Mouse (Mus musculus) CD4-positive, CD25-positive, alpha-beta regulatory T cell, adult 4 months (primary cell): ENCODE measurements around the gene Fuca1. TPM values are rescaled to one million over a fixed set of nuclear protein-coding genes. Genes with fewer than 3 reads are reported as not detected.

ENCODE experiments used
- ATAC-seq: one replicate; pipeline ENCODE4 v1.8.0; 2017
- polyA plus RNA-seq, 2 experiments: library from polyadenylated mRNA; unstranded; fragments of 100-300 nt; shearing (Covaris generic); gene quantifications; one replicate each; pipeline ENCODE4 v1.2.1; 2017

Fuca1 gene
- polyA plus RNA-seq: 10 to 100 TPM; 83.9 to 95.9 TPM

DNA sequence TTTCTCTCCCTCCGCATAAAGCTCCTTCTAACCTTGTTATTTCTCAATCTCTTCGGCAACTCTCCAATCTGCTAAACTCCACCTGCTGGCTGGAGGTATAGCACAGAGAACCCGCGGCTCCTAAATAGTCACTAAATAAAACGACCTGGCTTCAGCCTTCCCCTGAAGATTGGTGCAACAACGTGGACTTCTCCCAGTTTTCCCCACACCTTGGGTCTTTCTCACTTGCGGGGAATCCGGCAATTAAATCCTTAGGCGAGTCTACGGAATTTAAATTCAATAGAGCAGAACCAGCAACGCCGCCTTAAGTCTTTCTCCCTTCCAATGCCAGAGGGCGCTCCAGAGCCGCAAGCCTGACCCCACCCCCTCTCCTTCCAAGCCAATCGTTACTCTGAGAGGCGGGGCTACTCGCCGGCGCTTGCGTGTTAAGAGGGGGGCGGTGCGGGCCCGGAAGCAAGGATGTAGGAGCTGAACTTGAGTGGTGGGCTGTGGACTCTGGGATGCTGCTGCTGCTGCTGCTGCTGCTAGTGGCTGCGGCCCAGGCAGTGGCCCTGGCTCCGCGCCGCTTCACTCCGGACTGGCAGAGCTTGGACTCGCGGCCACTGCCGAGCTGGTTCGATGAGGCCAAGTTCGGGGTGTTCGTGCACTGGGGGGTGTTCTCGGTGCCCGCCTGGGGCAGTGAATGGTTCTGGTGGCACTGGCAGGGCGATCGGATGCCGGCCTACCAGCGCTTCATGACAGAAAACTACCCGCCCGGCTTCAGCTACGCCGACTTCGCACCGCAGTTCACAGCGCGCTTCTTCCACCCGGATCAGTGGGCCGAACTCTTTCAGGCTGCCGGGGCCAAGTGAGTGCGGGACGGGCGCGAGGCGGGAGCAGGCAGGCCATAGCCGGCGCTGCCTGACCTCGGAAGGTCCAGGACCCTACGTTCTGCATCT lies at the start of gene Fuca1:
TSS of gene Fuca1 (plus strand) at position 432 of the 938 bp plus-strand sequence.
- ATAC-seq: peak; percentile 95

DNA sequence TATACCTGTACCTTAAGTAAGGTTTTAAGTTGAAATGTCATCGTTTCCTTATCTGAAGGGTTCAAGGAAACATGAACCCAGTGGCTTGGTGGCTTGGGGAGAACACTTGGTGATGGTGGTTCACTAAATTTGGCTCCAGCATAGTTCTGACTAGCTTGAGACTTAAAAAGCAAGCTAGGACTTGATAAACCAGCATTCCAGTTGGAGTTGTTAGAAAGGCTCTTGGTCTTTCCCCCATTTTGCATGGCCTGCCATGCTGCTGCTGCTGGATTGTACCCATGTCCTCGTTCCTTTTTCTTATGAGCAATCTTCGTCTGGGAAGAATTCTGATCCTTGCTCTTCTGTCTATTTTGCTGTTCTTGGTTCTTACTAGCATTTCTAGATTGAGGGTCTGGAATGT lies 48.5 kb upstream of the Fuca1 start:
- no peak for ATAC-seq

DNA sequence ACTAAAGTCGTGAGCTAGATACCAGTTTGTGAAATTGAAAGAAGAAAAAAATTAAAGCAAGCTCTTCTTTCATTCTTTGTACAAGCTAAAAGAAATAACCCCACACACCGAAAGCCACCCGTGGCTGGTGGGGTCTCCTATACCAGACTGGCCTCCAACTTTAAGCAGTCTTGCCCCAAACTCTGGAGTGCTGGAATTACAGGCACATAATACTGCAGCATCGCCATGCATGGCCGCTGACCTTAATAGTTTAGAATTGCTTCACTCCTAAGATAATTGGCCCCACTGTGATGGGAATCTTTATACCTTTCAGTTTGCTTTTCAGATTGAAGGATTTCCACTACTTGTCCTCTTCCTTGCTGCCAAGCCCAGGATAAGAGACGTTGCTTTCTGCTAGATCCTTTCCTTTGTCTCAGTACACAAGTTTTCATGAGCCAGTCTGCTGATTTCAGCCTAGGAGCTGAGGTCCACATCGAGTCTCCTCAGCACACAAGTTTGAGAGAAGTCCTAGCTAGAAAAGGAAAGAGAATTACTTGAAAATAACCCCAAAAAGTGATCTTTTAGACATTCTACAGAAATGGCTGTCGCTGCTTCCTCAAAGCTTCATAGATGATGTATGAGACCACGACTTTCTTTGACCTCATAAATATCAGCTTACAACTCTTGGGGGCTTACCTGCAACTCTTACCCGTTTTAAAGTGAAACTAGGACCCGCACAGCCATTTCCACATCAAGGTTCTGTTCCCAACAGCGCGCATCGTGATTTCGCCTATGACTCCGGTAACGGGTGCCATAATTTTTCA lies 47.7 kb upstream of the Fuca1 start:
- ATAC-seq: no peak

DNA sequence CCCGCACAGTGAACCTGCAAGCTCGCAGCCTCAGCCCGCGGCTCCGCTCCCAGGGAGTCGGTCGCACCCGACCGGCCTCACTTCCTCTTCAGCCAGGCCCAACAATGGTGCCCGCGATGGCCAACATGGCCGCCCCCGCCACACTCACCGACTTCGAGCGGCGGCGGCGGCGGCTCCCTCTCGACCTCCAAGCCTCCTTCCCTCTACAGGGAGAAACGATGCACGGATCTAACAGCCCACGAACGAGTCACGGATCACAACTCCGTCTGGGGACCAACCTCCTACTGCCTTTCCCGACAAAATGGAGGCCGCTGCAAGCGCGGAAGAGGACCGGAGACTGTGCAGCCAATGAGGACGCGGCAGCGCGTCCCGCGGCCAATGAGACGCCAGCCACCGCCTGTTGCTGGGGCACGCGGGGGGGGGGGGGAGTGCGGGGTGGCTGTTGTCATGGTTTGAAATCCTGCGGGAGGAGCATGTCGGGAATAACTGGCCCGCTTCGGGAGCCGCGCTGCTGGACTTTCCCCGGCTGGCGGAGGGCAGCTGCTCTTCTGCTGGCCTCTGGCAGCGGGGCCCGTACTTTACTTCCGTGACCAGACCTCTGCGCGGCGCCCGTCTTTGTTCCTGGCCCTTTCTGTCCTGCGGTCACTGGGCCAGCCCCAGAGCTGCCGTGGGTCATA lies 46.9 kb upstream of the Fuca1 start, which contains the start of gene Pnrc2:
TSS of gene Pnrc2 (minus strand) at position 325 of the 677 bp plus-strand sequence.
- ATAC-seq: peak; percentile 60

DNA sequence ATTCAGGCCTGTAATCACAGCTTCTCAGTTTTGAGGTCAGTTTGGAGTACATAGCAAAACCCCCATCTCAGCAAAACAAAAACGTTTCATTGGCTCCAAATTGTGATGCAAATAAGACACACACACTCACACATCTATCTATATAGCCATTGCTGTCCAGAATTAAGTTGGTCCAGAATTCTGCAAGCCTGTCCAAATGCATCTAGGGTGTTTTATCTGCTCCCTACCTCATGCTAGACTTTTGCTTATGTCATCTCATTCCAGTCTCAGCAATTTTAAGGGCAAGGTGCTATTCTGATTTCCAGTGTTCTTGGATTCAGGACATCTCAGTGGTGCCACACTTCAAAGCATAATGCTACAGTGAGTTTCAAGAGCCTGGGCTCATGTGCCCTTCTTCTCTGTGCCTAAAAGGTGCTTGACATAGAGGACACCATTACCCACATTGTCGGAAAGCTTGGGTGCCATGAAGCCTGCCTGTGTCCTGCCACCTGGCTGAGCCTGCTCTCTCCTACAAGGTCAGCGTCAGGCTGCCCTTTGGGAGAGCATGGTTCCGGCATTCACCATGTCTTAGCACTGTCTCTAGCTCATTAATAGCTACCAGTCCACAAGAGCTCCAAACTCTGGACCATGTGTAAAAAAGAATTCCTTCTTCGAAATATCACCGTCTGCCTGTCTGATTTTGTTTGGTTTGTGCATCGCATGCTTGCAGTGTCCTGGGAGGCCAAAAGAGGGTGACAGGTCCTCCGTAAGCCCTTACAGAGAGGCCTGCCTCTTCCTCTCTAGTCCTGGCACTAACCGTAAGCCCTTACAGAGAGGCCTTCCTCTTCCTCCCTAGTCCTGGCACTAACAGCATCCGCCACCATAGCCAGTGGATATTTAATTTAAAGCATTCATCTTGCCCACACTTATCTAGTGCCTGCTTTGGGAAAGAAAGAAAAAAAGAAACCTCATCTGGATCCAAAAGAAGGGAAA lies 45.7 kb upstream of the Fuca1 start:
- ATAC-seq: no peak

DNA sequence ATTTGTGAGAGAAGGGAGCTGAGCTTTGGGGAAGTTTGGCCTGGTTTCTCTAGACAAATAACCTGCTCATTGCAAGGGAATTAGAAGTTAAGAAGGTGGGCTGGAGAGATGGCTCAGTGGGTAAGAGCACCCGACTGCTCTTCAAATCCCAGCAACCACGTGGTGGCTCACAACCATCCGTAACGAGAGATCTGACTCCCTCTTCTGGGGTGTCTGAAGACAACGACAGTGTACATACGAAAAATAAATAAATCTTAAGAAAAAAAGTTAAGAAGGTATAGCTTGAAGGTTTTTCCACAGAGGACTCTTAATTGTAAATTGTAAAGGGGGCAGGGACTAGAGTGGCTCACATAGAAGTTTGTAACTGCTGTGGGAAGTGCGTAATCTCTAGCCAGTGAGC lies 45.0 kb upstream of the Fuca1 start:
- no peak for ATAC-seq

DNA sequence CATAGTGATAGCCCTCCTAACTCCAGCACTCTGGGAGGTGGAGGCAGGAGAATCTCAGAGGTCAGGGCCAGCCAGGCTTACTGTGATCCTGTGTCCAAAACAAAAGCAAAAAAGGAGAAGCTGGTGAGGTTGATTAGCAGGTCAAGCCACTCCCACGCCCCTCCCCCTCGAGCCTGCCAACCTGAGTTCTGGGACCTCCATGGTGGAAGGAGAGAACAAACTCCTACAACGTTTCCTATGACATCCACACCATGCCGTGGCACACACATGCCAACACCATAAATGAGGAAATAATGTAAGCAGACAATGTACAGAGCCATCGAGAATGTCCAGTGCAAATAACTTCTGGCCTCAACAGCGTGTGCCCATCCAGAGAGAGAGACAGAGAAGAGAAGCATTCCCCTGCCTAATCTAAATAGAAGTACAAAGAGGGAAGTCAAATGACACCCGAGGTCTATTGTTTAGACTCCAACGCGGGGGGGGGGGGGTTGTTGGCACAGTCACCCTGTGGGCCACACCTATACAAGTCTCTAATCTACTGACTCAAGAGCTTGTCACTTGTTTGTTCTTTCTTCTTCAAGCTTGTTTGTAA lies 44.4 kb upstream of the Fuca1 start:
- ATAC-seq: no peak

DNA sequence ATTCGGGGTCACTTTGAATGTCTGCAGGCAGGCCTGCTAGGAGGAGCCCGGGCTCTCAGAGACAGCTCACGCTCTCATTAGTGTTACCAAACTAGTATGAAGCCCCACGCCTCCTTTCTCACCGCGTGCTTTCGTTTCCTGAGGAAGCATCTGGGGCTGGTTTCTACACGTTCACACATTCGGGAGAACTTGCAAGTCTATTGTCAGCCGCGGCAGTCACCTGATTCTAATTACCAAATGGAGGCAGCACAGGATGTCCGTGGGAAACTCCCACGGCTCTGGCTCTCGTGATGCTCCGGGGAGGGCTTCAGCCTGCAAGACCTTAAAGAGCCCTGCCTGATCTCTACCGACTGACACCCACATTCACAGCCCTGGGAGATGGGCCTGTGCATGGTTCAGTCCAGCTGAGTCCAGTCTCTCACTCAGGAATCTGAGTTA lies 43.9 kb upstream of the Fuca1 start:
- peak; percentile 84 for ATAC-seq

DNA sequence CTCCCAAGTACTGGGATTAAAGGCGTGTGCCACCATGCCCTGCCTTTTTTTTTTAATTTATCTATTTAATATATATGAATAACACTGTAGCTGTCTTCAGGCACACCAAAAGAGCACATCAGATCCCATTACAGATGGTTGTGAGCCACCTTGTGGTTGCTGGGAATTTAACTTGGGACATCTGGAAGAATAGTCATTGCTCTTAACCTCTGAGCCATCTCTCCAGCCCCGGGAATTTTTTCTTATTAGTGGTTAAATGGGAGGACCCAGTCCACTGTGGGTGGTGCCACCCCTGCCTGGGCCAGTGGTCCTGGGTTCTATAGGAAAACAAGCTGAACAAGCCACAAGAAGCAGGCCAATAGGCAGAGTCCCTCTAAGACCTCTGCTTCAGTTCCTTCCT lies 42.8 kb upstream of the Fuca1 start:
- ATAC-seq: no peak

DNA sequence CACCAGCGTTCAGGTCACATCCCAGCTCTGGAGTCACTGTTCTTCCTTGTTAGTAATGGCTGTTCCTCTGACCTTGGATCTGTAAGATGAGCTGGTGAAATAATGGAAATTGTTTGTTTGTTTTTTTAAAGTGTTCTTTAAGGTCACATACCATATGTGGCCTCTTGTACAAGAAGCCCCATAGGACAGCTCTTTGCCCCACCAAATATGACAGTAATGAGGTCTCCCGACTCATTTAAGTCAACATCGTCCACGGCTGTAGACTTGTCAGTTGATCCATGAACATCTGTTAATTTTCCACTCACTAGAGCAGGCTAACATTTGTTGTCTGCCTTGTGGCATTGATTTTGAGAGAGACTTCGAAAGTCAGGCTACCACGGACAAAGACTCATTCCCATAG lies 41.5 kb upstream of the Fuca1 start:
- ATAC-seq: no peak

DNA sequence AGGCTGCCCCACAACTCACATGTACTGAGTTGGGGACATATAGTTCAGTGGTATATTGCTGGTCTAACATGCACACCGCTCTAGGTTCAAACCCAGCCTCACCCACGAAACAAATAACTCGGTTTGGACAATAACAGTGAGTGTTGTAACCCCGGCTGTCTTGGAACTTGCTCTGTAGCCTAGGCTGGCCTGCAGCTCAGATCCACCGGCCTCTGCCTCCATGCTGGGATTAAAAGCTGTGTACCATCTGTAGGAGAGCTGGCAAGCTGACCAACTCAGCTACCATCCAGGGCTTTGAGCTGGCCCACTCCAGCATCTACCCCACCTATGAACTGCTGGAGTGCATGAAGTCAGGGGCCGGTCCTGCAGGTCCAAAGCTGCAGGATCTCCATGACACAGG lies 40.5 kb upstream of the Fuca1 start:
- ATAC-seq: no peak

DNA sequence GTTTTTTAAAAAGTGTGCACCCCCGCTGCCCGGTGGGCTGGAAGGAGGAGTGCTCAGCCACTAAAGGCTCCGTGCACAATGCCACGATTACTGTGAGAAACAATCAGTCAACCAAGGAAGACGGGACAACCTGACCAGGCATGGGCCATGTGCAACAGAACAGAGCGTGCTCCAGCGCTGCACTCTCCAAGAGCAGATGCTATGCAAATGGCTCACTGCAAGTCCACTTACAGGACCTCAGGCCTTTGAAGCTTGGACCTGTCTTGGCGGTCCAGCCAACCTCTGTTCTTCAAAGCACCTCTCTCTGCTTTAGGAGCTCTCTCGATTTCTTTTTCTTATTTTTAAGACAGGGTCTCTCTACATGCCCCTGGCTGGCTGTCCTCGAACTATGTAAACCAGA lies 40.0 kb upstream of the Fuca1 start:
- ATAC-seq: no peak

DNA sequence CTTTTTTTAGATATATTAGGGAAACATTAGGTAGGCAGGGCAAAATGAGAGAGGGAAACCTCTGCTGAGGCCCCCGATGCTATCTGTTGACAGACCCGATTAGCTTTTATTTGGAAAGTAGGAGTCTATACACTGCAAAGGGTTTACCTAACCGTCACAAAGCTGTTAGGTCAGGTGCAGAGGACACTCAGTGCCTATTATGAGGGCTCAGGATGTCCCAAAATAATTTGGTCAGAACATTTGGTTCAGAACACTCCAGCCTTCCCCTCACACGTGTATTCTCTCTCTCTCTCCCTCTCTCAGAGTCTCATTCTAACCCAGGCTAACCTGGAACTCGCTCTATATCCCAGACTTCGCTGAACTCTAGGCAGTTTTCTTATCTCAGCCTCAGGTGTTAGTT lies 38.5 kb upstream of the Fuca1 start:
- no peak for ATAC-seq

DNA sequence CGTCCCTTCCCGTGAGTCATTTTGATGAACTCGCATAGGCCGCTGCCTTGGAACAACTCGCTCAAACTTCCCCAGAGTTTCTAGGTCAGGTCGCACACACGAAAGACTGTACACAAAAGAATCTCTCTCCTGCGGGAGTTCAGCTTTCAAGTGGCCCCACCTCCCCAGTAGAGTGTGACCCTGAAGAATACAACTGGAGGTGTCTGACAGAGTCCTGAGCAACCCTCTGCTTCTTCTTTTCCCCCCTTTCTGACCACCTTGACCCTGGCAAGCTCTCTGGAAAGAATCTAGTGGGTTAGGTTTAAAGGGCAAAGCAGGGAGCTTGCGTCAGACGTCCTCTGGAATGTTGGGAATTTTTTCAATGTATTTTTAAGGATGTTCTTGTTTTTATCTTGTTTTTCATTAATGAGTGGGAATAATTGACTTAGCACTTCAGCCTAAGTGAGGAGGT lies 37.1 kb upstream of the Fuca1 start:
- ATAC-seq: no peak

DNA sequence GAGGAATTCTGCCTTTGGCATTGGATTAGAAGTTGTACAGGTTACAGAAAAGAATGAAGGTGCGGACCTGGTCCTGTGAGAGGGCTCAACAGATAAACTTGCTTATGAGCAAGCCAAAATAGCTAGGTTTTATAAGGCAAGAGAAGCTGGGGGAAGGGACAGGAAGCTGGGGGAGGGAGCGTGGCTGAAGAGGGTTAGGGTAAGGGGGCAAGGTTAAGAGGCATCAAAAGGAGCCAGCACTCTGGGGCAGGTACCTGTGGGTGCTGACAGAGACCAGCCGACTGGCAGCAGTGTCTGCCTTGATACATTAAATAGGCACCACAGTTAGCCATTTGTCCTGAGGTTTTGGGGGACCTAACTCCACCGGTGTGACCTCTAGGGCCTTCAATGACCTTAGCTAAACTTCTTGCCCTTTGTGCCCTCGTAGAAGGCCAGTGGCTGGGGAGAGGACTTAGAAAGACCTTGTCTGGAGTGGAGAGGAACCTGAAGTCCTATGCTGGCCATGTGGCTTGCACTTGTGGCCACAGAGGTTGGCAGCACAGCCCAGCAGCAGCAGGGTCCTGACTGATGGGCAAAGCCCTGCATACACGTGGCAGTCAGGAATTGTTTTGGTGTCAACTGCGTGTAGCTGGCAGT lies 36.5 kb upstream of the Fuca1 start:
- peak; percentile 71 for ATAC-seq

DNA sequence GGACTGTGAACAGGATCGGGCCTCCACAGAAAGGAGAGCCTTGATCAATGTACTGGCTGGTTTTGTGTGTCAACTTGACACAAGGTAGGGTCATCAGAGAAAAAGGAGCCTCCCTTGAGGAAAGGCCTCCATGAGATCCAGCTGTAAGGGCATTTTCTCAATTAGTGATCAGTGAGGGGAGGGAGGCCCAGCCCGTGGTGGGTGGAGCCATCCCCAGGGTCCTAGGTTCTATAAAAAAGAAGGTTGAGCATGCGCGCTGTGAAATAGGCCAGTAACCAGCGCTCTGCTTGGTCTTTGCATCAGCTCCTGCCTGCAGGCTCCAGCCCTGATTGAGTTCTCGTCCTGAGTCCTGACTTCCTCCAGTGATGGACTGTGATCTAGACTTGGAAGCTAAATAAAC lies 36.0 kb upstream of the Fuca1 start:
- ATAC-seq: no peak

DNA sequence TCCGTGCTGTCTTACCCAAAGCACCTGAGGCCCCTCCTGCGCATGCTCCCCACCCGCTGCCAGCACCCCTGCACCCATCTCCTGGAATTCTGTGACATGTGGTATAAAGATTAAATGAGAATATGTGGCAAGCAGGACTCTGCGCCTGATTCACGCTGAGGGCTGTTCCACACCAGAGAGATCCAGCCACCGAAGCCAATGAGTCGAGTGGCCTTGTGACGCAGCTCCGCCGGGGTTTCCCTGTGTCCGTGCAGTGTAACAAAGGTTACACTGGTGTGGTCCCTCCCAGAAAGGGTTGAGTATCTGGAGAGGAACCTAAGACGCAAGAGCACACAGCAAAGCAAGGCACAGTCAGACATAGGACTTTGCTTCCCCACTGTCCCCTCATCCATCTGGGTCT lies 34.9 kb upstream of the Fuca1 start:
- ATAC-seq: no peak

DNA sequence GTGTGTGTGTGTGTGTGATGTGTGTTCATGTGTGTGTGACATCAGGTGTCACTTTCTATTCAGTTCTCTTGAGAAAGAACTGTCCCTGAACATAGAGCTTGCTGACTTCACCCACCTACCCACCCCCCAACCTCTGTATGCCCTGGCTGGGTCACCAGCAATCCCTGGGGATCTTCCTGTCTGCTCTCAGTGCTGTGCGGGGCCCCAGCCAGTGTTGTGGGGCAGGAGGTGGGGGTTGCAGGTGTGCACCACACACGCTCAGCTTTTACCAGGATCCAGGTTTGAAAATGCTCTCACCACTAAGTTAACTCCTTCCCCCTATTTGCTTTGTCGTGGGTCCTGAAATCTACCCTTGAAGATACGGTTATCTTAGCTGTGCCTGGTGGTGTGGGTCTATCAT lies 34.4 kb upstream of the Fuca1 start:
- ATAC-seq: no peak

DNA sequence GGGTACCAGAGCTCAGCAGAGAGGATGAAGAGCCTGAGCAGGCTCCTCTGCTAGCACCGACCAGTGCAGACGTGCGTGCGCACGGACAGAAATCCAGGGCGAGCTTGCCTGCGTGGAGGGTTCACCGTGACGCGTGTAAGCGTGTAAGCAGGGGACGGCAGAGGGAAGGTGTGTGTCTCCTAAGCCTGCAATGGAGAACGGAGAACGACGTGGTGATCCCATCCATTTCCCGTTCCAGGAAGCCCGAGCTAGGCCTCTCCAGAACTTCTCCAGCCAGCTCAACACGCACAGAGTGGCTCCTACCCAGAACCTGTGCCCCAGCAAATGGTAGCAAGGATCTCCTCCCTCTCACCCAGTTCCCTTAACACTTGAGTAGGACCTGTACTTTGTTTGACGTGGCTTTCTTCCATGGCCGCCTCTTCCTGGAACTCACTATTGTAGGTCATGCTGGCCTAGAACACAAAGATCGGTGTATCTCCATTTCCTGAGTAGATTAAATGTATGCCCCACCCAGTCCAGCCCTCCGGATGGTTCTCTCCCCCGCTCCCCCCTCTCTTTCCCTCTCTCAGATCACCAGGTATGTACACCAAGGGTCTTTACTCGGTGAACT lies 32.0 kb upstream of the Fuca1 start:
- no peak for ATAC-seq

DNA sequence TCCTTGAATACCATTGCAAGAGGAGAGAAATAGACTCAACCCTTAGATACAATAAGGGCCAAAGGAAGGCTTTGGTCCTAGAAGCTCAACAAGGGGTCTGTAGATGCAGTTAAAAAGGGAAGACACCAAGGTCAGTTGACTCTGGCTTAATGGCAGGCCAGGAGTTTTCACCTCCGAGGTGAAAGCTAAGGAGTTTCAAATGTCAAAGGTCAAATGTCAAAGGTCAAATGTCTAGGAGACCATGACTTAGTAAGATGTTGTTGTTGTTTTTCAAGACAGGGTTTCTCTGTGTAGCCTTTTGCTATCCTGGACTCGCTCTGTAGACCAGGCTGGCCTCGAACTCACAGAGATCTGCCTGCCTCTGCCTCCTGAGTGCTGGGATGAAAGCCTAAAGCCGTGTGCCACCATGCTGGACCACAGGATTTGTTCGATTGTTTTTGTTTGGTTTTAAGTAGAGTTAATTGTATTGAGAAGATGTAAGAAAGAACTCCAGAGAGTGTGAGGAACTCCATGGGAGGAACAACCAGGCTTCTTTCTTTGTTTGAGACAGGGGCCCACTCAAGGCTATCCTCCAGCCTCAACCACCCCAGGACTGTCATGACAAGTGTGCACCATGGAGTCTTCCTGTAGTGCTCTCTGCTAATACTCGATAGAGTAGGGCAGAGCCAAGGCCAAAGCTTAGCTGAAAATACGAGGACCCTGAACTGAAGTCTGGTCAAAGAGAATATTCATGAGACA lies 31.2 kb upstream of the Fuca1 start:
- no peak for ATAC-seq
